Mouse (Mus musculus): Measurements from ENCODE around the gene Cib3. TPM values are rescaled to one million over a fixed set of nuclear protein-coding genes. Genes with fewer than 3 reads are reported as not detected.

Gene Cib3
- polyA plus RNA-seq, 1 experiment from 2014 or later, result not detected

DNA sequence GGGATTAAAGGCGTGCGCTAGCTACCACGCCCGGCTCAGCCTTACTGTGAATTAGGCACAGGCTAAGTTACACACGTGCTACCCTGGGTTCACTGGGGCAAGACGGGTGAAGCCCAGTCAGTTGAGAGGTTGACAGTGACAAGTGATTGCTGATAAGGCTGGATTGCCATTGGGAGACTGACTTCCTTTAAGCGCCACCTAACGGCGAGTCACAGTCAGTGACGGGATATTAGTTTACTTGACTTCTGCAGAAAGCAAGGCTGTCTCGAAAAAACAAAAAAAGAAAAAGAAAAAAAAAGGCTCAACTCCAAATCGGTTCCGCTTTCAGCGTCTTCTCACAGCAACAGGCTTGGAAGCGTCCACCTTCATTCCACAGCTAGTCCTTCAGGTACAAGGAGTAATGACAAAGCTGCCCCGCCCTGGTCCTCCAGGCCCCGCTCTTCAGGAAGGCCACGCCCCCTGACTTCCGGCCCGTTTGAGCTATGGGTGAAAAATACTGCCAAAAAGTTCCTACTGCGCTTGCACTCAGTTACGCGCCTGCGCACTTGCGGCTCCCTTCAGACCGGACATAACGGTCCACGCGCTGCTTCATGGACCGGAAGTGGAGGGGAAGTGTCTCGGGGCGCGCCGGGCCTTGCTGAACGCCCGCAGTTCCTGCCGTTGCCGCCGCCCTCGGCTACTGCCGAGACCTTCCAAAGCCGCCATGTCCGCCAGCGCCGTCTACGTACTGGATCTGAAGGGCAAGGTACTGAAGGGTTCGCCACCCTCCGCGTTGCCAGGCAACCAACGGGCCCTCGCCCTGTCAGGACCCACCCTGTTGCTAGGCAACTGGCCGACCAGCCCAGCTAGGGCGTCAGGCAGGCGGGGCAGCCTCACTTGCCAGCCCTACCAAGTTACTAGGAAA is 27.1 kb upstream of the Cib3 start, which contains the start of gene Ap1m1:
Gene Ap1m1, plus strand, starts transcription at position 520 of the 904 bp plus-strand sequence.
- peak within 1 kb of the TSS; percentile 76 for H3K4me3 ChIP-seq (replicated peaks)
- no peaks in the 10 kb centered on the region for H3K9me3 ChIP-seq
- peak within 1 kb of the TSS; percentile 78 for H3K4me2 ChIP-seq
- peak within 1 kb of the TSS; percentile 95 for H3K27ac ChIP-seq
- H3K9ac ChIP-seq, result peak within 1 kb of the TSS; percentile 58
- H3K36me3 ChIP-seq, result peaks cover 4% of the 10 kb centered on the region; the same call in 1 of the 2 replicates
- peaks cover 16% of the 10 kb centered on the region for H3K4me1 ChIP-seq
- WGBS, result under 1% methylated on average over 54 of the region's 54 CpGs
- H3K27me3 ChIP-seq (replicated peaks), result no peaks in the 10 kb centered on the region
- ATAC-seq (ENCODE audit: insufficient read depth, low FRiP score, low read depth), result peak; percentile 94

GRCm38 (mm10) chr8:72222656-72223055 is 10.0 kb upstream of the Cib3 start:
- Histone ChIP-seq H3K36me3 (peaks cover 17% of the 10 kb centered on the region), H3K9me3 (no peaks in the 10 kb centered on the region), H3K27ac (no peak overlapping the region), H3K4me1 (no peaks in the 10 kb centered on the region), H3K9ac (no peak overlapping the region), H3K4me3 (replicated peaks) (no peak overlapping the region), H3K4me2 (no peak overlapping the region), H3K27me3 (replicated peaks) (no peaks in the 10 kb centered on the region)
- WGBS, result 92% methylated on average over 5 of the region's 5 CpGs
- ATAC-seq (ENCODE audit: insufficient read depth, low FRiP score, low read depth), result no peak

GRCm38 (mm10) chr8:72220758-72221157 is 8.1 kb upstream of the Cib3 start:
- Histone ChIP-seq H3K4me2 (peak overlapping the region; percentile 64), H3K36me3 (peaks cover 17% of the 10 kb centered on the region), H3K9ac (no peak overlapping the region), H3K4me3 (replicated peaks) (peak overlapping the region; percentile 81), H3K27me3 (replicated peaks) (no peaks in the 10 kb centered on the region), H3K27ac (no peak overlapping the region), H3K4me1 (no peaks in the 10 kb centered on the region), H3K9me3 (no peaks in the 10 kb centered on the region)
- WGBS, result 82% methylated on average over 4 of the region's 4 CpGs
- ATAC-seq (ENCODE audit: insufficient read depth, low FRiP score, low read depth), result no peak

DNA sequence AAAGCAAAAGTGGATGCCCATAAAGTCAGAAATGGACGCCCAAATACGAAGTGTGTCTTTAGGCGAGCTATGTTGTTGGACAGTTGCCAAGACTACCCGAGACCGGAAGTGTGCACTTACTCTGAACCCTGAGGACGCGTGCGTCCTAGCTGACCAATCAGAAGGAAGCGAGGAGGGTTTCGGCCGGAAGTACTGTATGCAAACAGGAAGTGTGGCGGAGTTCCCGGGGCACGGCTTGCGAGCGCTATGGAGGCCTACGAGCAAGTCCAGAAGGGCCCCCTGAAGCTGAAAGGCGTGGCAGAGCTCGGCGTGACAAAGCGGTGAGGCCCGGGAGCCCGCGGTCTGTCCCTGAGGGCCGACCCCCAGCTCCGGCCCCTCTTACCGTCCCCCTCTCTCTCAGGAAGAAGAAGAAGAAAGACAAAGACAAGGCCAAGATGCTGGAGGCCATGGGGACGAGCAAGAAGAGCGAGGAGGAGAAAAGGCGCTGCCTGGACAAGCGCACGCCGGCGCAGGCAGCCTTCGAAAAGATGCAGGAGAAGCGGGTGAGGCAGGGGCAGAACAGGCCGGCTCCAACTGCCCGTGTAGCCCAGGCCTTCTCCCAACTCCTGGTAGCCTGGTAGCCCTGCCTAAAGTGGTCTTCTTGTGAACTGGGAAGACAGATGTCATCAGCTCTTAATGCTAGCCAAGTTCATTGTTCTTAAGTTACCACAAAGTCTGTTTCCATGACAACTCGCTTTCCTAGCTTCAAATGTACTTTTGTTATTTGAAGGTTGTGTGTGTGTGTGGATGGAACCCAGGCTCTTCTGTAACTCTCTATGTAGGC is 7.1 kb upstream of the Cib3 start, which contains the start of gene Fam32a:
Gene Fam32a, plus strand, starts transcription at position 190 of the 823 bp plus-strand sequence.
- Histone ChIP-seq H3K27ac (peak within 1 kb of the TSS; percentile 78), H3K36me3 (peaks cover 17% of the 10 kb centered on the region), H3K9ac (peak within 1 kb of the TSS; percentile 65), H3K4me2 (peak within 1 kb of the TSS; percentile 64), H3K27me3 (replicated peaks) (no peaks in the 10 kb centered on the region), H3K4me3 (replicated peaks) (peak within 1 kb of the TSS; percentile 81), H3K9me3 (no peaks in the 10 kb centered on the region), H3K4me1 (no peaks in the 10 kb centered on the region)
- ATAC-seq (ENCODE audit: insufficient read depth, low FRiP score, low read depth), result peak; percentile 98
- 19% methylated on average over 39 of the region's 39 CpGs for WGBS

DNA sequence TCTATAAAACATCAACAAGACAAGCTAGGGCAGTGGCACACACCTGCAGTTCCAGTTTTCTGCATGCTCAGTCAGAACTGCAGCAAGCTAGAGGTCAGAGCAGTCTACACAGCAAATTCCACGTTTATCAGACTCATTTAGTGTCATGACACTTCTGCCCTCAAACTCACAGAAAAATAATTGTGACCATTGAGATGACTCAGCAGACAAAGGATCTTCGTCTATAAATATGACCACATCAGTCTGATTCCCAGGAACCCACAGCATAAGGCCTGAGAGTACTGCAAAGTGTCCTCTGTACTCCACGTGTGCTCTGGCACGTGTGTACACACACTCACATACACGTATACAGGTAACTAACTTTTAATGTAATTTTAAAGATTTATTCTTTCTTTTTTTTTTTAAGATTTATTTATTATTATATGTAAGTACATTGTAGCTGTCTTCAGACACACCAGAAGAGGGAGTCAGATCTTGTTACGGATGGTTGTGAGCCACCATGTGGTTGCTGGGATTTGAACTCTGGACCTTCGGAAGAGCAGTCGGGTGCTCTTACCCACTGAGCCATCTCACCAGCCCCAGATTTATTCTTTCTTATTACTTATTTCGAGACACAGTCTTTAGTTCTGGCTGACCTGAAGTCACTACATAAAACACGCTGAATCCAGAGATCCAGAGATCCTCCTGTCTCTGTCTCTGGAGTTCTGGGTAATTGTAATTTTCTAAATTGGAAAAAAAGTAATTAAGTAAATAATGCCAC is 6.3 kb upstream of the Cib3 start:
- H3K9ac ChIP-seq, result no peak overlapping the region
- no peak for ATAC-seq (ENCODE audit: insufficient read depth, low FRiP score, low read depth)
- 0 out of 2 replicates have a peak overlapping the region, but pooled peaks have one; percentile 35 for H3K27ac ChIP-seq
- peaks cover 17% of the 10 kb centered on the region for H3K36me3 ChIP-seq
- WGBS, result 77% methylated on average over 10 of the region's 10 CpGs
- H3K4me2 ChIP-seq, result peak overlapping the region; percentile 64
- no peaks in the 10 kb centered on the region for H3K27me3 ChIP-seq (replicated peaks)
- peak overlapping the region; percentile 81 for H3K4me3 ChIP-seq (replicated peaks)
- no peaks in the 10 kb centered on the region for H3K4me1 ChIP-seq
- no peaks in the 10 kb centered on the region for H3K9me3 ChIP-seq

DNA sequence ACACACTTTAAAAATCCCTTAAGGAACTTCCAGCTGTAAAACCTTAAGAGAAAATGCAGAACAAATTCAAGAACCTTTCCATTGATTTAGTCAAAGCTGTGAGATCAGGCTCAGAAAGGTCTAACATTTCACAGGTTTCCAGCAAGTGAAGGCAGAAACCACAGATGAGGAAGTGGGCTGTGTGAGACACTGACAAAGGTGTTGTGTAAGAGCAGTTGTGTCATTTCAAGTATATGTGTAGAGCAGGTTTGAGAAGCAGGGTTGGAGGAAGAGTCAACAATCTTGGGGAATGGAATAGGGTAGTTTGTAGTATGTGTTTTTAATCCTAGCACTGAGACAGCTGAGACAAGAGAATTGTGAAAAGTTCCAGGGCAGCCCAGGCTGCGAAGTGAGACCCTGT is 3.2 kb upstream of the Cib3 start:
- no peak for ATAC-seq (ENCODE audit: insufficient read depth, low FRiP score, low read depth)
- Histone ChIP-seq H3K36me3 (no peaks in the 10 kb centered on the region), H3K27ac (no peak overlapping the region), H3K4me2 (no peak overlapping the region), H3K4me1 (no peaks in the 10 kb centered on the region), H3K27me3 (replicated peaks) (no peaks in the 10 kb centered on the region), H3K4me3 (replicated peaks) (no peak overlapping the region), H3K9me3 (no peaks in the 10 kb centered on the region), H3K9ac (no peak overlapping the region)
- WGBS, result 30% methylated on average over 1 of the region's 1 CpGs

DNA sequence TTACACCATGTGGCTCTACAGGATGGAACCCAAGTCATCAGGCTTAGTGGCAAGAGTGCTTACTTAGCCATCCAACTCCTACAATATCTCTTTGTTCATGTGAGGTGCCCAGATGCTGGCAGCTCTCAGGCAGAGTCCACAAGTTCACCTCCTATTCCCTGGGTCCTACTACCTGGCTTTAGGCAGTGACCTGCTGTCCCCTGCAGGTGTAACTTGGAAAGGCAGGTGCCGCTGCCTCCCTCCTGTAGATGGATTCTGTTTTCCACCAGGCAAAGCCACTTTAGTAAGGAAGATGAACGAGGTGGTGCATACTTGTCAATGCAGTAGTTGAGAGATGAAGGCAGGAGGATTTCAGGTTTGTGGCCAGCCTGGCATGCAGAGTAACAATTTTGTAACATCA is 2.4 kb upstream of the Cib3 start:
- no peak for ATAC-seq (ENCODE audit: insufficient read depth, low FRiP score, low read depth)
- 38% methylated on average over 2 of the region's 2 CpGs for WGBS
- Histone ChIP-seq H3K4me3 (replicated peaks) (no peak overlapping the region), H3K4me1 (no peaks in the 10 kb centered on the region), H3K36me3 (no peaks in the 10 kb centered on the region), H3K9ac (no peak overlapping the region), H3K4me2 (no peak overlapping the region), H3K9me3 (no peaks in the 10 kb centered on the region), H3K27me3 (replicated peaks) (no peaks in the 10 kb centered on the region), H3K27ac (no peak overlapping the region)

DNA sequence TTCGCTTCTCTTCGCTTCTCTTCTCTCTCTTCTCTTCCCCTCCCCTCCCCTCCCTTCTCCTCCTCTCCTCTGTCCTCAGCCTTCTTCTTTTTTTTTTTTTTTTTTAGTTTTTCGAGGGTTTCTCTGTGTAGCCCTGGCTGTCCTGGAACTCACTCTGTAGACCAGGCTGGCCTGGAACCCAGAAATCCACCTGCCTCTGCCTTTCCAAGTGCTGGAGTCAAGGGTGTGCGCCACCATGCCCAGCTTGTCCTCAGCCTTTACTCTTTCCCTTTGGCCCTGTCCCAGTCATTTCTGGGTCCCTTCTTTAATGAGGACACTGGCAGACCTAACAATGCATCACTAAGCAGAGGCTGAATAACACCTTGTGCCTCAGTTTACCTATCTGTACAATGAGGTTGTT is 899 bp upstream of the Cib3 start, which contains the start of gene Gm11034:
Gene Gm11034, minus strand, starts transcription at position 101 of the 400 bp plus-strand sequence.
- Histone ChIP-seq H3K9ac (no peak within 1 kb of the TSS), H3K27ac (no peak within 1 kb of the TSS), H3K4me2 (no peak within 1 kb of the TSS), H3K9me3 (no peaks in the 10 kb centered on the region), H3K4me1 (no peaks in the 10 kb centered on the region), H3K4me3 (replicated peaks) (no peak within 1 kb of the TSS), H3K36me3 (no peaks in the 10 kb centered on the region), H3K27me3 (replicated peaks) (no peaks in the 10 kb centered on the region)
- no peak for ATAC-seq (ENCODE audit: insufficient read depth, low FRiP score, low read depth)
- 70% methylated on average over 4 of the region's 4 CpGs for WGBS

GRCm38 (mm10) chr8:72211846-72212245 is 791 bp downstream of the Cib3 start:
- no peaks in the 10 kb centered on the region for H3K27me3 ChIP-seq (replicated peaks)
- H3K36me3 ChIP-seq, result no peaks in the 10 kb centered on the region
- H3K27ac ChIP-seq, result no peak overlapping the region
- H3K9me3 ChIP-seq, result no peaks in the 10 kb centered on the region
- no peak overlapping the region for H3K4me2 ChIP-seq
- no peak overlapping the region for H3K9ac ChIP-seq
- 85% methylated on average over 1 of the region's 1 CpGs for WGBS
- H3K4me1 ChIP-seq, result no peaks in the 10 kb centered on the region
- ATAC-seq (ENCODE audit: insufficient read depth, low FRiP score, low read depth), result no peak
- no peak overlapping the region for H3K4me3 ChIP-seq (replicated peaks)

- no peak for ATAC-seq (ENCODE audit: insufficient read depth, low FRiP score, low read depth)
- Histone ChIP-seq H3K27me3 (replicated peaks) (no peaks in the 10 kb centered on the region), H3K27ac (no peak overlapping the region), H3K4me1 (no peaks in the 10 kb centered on the region), H3K4me2 (no peak overlapping the region), H3K9ac (no peak overlapping the region), H3K4me3 (replicated peaks) (no peak overlapping the region), H3K9me3 (no peaks in the 10 kb centered on the region), H3K36me3 (no peaks in the 10 kb centered on the region)
- 54% methylated on average over 2 of the region's 2 CpGs for WGBS
Observed at GRCm38 (mm10) chr8:72210710-72211109, 1.9 kb downstream of the Cib3 start.

DNA sequence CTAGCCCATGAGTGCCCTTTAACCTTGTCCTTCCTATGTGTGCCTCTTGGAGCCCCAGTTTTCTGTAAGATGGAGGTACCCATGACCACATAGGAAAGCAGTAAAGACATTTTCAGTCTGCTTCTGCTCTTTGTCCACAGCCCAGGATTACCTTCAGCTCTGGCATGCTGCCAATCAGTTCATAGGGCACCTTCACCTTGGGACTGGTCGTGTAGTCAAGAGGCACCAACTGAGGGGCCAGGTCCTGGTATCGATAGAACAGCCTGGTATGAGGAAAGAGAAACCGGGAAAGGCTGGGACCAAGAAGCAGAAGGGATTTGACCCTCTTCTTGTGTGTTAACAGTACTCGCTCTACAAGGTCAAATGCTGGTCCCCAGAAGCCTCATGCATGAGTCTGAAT is 2.4 kb downstream of the Cib3 start:
- Histone ChIP-seq H3K27ac (no peak overlapping the region), H3K4me2 (no peak overlapping the region), H3K4me1 (no peaks in the 10 kb centered on the region), H3K36me3 (no peaks in the 10 kb centered on the region), H3K9ac (no peak overlapping the region), H3K9me3 (no peaks in the 10 kb centered on the region), H3K4me3 (replicated peaks) (no peak overlapping the region), H3K27me3 (replicated peaks) (no peaks in the 10 kb centered on the region)
- ATAC-seq (ENCODE audit: insufficient read depth, low FRiP score, low read depth), result no peak
- WGBS, result 66% methylated on average over 4 of the region's 4 CpGs

Data from stomach, embryonic 15.5 days (tissue).